8 mouse cellular contexts compared by ENCODE assay signal in the genomic region with DNA sequence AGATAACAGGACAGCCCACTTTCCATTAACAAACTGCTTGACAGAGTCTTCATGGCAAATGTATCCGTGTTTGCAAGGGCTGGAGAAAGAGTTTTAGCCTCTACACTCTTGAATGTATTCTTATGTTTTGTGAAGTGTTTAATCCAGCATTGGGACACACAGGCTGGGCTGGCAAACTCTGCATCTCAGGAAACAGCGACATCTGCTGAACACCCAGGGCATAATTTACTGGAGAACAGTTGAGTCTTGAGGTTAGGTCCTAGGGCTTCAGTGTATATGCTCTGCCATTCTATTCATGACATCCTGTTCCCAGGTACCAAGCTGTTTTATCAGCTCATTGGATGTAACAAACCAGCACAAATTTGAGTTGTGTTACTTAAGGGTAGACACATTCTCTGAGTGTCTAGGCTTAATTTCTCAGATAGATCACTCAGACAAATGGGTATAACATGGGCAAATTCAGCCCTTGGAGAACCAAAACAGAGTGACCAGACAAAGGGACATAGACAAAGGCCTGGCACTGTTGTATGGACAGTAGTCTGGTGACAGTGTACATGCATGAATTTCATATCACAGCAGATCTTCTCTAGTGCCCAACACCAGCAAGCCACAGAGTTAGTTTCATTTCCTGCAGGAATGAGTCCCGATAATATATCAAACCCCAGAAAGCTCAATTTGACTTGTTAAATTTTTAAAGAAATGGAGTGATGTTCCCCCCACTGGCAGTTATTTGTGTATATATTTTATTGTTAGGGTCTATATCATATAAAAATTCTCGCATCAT.
DNase-seq lines count a peak whose midpoint lies in the region; ATAC-seq and TF ChIP-seq lines count a peak whose summit lies in the region.

No protein-coding gene starts in this region.

- H3K9me3 ChIP-seq in heart, embryonic 10.5 days = no peaks in the 10 kb centered on the region
- no peaks in the 10 kb centered on the region for H3K9me3 ChIP-seq in ES-Bruce4 (replicated peaks; ENCODE audit: control insufficient read depth, insufficient read depth, low read length, poor library complexity, severe bottlenecking)
- H3K9me3 ChIP-seq in neural tube, embryonic 11.5 days (ENCODE audit: control insufficient read depth, low read length) = no peaks in the 10 kb centered on the region

- H3K4me2 ChIP-seq in neural tube, embryonic 11.5 days (ENCODE audit: low read depth) = no peak overlapping the region

- H3K36me3 ChIP-seq in heart, embryonic 10.5 days = no peaks in the 10 kb centered on the region
- no peaks in the 10 kb centered on the region for H3K36me3 ChIP-seq in ES-Bruce4 (ENCODE audit: control insufficient read depth, insufficient read depth, low read length, poor library complexity, severe bottlenecking)
- no peaks in the 10 kb centered on the region for H3K36me3 ChIP-seq in neural tube, embryonic 11.5 days (ENCODE audit: control insufficient read depth, insufficient read depth, low read length)

- H3K9ac ChIP-seq in ES-Bruce4 (ENCODE audit: low read depth, poor library complexity, severe bottlenecking) = no peak overlapping the region
- H3K9ac ChIP-seq in neural tube, embryonic 11.5 days (ENCODE audit: low read length) = no peak overlapping the region

- TF ChIP-seq CTCF in ES-Bruce4 (IDR thresholded peaks at IDR 0.05; ENCODE audit: low read depth, low read length) = peak; percentile 31

- no peak for TF ChIP-seq EP300 in ES-Bruce4 (IDR thresholded peaks at IDR 0.05; ENCODE audit: insufficient read depth, low read depth, low read length)

- no peaks in the 10 kb centered on the region for H3K4me1 ChIP-seq in heart, embryonic 10.5 days
- no peaks in the 10 kb centered on the region for H3K4me1 ChIP-seq in ES-Bruce4 (ENCODE audit: control insufficient read depth, insufficient read depth, low read length)
- no peaks in the 10 kb centered on the region for H3K4me1 ChIP-seq in neural tube, embryonic 11.5 days (ENCODE audit: control insufficient read depth, insufficient read depth, low read length)

- no peak for TF ChIP-seq POLR2A in ES-Bruce4 (IDR thresholded peaks at IDR 0.05; ENCODE audit: insufficient read depth, low read length)

- no peak overlapping the region for H3K27ac ChIP-seq in heart, embryonic 10.5 days
- no peak overlapping the region for H3K27ac ChIP-seq in ES-Bruce4 (ENCODE audit: insufficient read depth, low read length)
- no peak overlapping the region for H3K27ac ChIP-seq in neural tube, embryonic 11.5 days (ENCODE audit: low read depth, low read length)

- no peak for ATAC-seq in neural tube, embryonic 11.5 days (ENCODE audit: insufficient read depth, low FRiP score, low TSS enrichment)

- WGBS in heart, embryonic 10.5 days = 62% methylated on average over 4 of the region's 4 CpGs
- 71% methylated on average over 4 of the region's 4 CpGs for WGBS in neural tube, embryonic 11.5 days

- no peak overlapping the region for H3K4me3 ChIP-seq in heart, embryonic 10.5 days
- H3K4me3 ChIP-seq in ES-Bruce4 (ENCODE audit: low read depth, low read length) = no peak overlapping the region
- H3K4me3 ChIP-seq in neural tube, embryonic 11.5 days (ENCODE audit: low read depth, low read length) = no peak overlapping the region

- no peaks in the 10 kb centered on the region for H3K27me3 ChIP-seq in heart, embryonic 10.5 days (ENCODE audit: insufficient read depth, poor library complexity, severe bottlenecking)
- no peaks in the 10 kb centered on the region for H3K27me3 ChIP-seq in ES-Bruce4 (ENCODE audit: control insufficient read depth, insufficient read depth, low read length, poor library complexity, severe bottlenecking)
- H3K27me3 ChIP-seq in neural tube, embryonic 11.5 days (ENCODE audit: control insufficient read depth, insufficient read depth, low read length) = no peaks in the 10 kb centered on the region

- peak; percentile 3 to 43 for DNase-seq in heart, adult 18-20 months
- DNase-seq in heart, embryonic 10.5 days (ENCODE audit: low spot score) = no peak
- peak; percentile 48 to 61 for DNase-seq in cerebellum, postnatal 14 days
- DNase-seq in gastrocnemius, postnatal 10 days = peak; percentile 23
- peak; percentile 5 for DNase-seq in left cerebral cortex, adult 11 months (ENCODE audit: low spot score)
- peak; percentile 26 for DNase-seq in neural tube, embryonic 11.5 days (ENCODE audit: low spot score)
- DNase-seq in thymus, postnatal 14 days = no peak

Comparison
In these comparisons a context has a peak if more than half of its experiments do, and no peak if none do; other contexts are left out.
1. DNase-seq: peak in heart, adult 18-20 months (2 of 2), cerebellum, postnatal 14 days (2 of 2), gastrocnemius, postnatal 10 days (single experiment), left cerebral cortex, adult 11 months (single experiment) and neural tube, embryonic 11.5 days (single experiment); none in heart, embryonic 10.5 days (single experiment) and thymus, postnatal 14 days (single experiment).